Mouse (Mus musculus): ENCODE results near the gene Ankrd33b.

GRCm38 (mm10) chr15:31412933-31413332 is 45.4 kb upstream of the Ankrd33b start:
- TF ChIP-seq CTCF (IDR thresholded peaks at IDR 0.05; ENCODE audit: borderline replicate concordance, insufficient read depth, low read depth, low read length) (no peak), POLR2A (IDR thresholded peaks at IDR 0.05; ENCODE audit: borderline replicate concordance, insufficient read depth, low read length) (no peak)

All from cerebellum, adult 2 months (tissue).